Mouse (Mus musculus): Measurements from ENCODE around the gene Olfr816. TPM values are rescaled to one million over a fixed set of nuclear protein-coding genes. Genes with fewer than 3 reads are reported as not detected.
"Not testable (repeated sequence)": the region's sequence is repeated elsewhere in the genome, so short reads cannot be mapped to it uniquely, and the experiment has no call there.

Olfr816 gene
- total and polyA plus RNA-seq, 3 experiments = not detected

- no peaks in the 10 kb centered on the region for H3K36me3 ChIP-seq (replicated peaks in 1 of 2; ENCODE audit: control insufficient read depth in 1 of 2, insufficient read depth in 1 of 2, low read length in 1 of 2)
- no peak overlapping the region for H3K4me2 ChIP-seq (ENCODE audit: insufficient read depth, low read depth, poor library complexity, severe bottlenecking)
- H3K9ac ChIP-seq (ENCODE audit: insufficient read depth, low read depth) = no peak overlapping the region
- in situ Hi-C loops (cut with MboI; ENCODE audit: low pct_ligation_motif_present, low pct_unique_long_range_greater_than_20kb, low sequenced_read_pairs) = no loop called here
- no peaks in the 10 kb centered on the region for H3K27me3 ChIP-seq (replicated peaks)
- DNase-seq (ENCODE audit: extremely low read depth) = no peak
- no peaks in the 10 kb centered on the region for H3K9me3 ChIP-seq (replicated peaks; ENCODE audit: low read length)
- H3K79me2 ChIP-seq (replicated peaks; ENCODE audit: control insufficient read depth, extremely low read depth, insufficient read depth, poor library complexity, severe bottlenecking) = no peaks in the 10 kb centered on the region
- dilution Hi-C loops (cut with MboI; ENCODE audit: extremely low pct_ligation_motif_present, extremely low pct_unique_long_range_greater_than_20kb, low sequenced_read_pairs) = no loop called here
- no peak overlapping the region for H3K27ac ChIP-seq (ENCODE audit: insufficient read depth, low read depth)
- no peaks in the 10 kb centered on the region for H3K4me1 ChIP-seq (ENCODE audit: control insufficient read depth in 1 of 2, insufficient read depth in 2 of 2)
- TF ChIP-seq MAZ (IDR thresholded peaks at IDR 0.05; ENCODE audit: low read depth, low read length) (no peak), CTCF (conservative IDR thresholded peaks at IDR 0.05 in 1 of 2, IDR thresholded peaks at IDR 0.05 in 1 of 2; ENCODE audit: low read depth in 2 of 2, low read length in 2 of 2) (no peak), NELFE (IDR thresholded peaks at IDR 0.05; ENCODE audit: low read depth, low read length) (no peak), MYC (IDR thresholded peaks at IDR 0.05; ENCODE audit: low read depth, low read length) (no peak), BHLHE40 (IDR thresholded peaks at IDR 0.05; ENCODE audit: low read depth, low read length) (no peak), ZNF384 (IDR thresholded peaks at IDR 0.05; ENCODE audit: low read depth, low read length) (no peak), KAT2A (IDR thresholded peaks at IDR 0.05; ENCODE audit: insufficient replicate concordance, low read length) (no peak), ZMIZ1 (IDR thresholded peaks at IDR 0.05; ENCODE audit: low read depth, low read length) (no peak), HCFC1 (IDR thresholded peaks at IDR 0.05; ENCODE audit: low read depth, low read length) (no peak), ZKSCAN1 (IDR thresholded peaks at IDR 0.05; ENCODE audit: borderline replicate concordance, low read depth, low read length) (no peak), JUND (conservative IDR thresholded peaks at IDR 0.05; ENCODE audit: low read depth, low read length) (no peak), MEF2A (IDR thresholded peaks at IDR 0.05; ENCODE audit: borderline replicate concordance, low read depth, low read length) (no peak), GABPA (IDR thresholded peaks at IDR 0.05; ENCODE audit: insufficient replicate concordance, low read depth, low read length) (no peak), TCF12 (IDR thresholded peaks at IDR 0.05; ENCODE audit: low read depth, low read length) (no peak), USF2 (conservative IDR thresholded peaks at IDR 0.05; ENCODE audit: low read depth, low read length) (no peak), CHD2 (IDR thresholded peaks at IDR 0.05; ENCODE audit: low read length) (no peak)
- no peak overlapping the region for H3K4me3 ChIP-seq (replicated peaks in 1 of 3; ENCODE audit: low read depth in 2 of 3, low read length in 2 of 3, poor library complexity in 1 of 3)
Measured at GRCm38 (mm10) chr10:129885934-129886333, 29.5 kb downstream of the Olfr816 start.

- H3K9ac ChIP-seq (ENCODE audit: insufficient read depth, low read depth); H3K4me3 ChIP-seq (replicated peaks in 1 of 3; ENCODE audit: low read depth in 2 of 3, low read length in 2 of 3, poor library complexity in 1 of 3); DNase-seq (ENCODE audit: extremely low read depth); H3K9me3 ChIP-seq (replicated peaks; ENCODE audit: low read length); H3K4me2 ChIP-seq (ENCODE audit: insufficient read depth, low read depth, poor library complexity, severe bottlenecking); H3K27ac ChIP-seq (ENCODE audit: insufficient read depth, low read depth); H3K27me3 ChIP-seq (replicated peaks); in situ Hi-C loops (cut with MboI; ENCODE audit: low pct_ligation_motif_present, low pct_unique_long_range_greater_than_20kb, low sequenced_read_pairs); H3K36me3 ChIP-seq (replicated peaks in 1 of 2; ENCODE audit: control insufficient read depth in 1 of 2, insufficient read depth in 1 of 2, low read length in 1 of 2); dilution Hi-C loops (cut with MboI; ENCODE audit: extremely low pct_ligation_motif_present, extremely low pct_unique_long_range_greater_than_20kb, low sequenced_read_pairs); H3K4me1 ChIP-seq (ENCODE audit: control insufficient read depth in 1 of 2, insufficient read depth in 2 of 2); H3K79me2 ChIP-seq (replicated peaks; ENCODE audit: control insufficient read depth, extremely low read depth, insufficient read depth, poor library complexity, severe bottlenecking): not testable (repeated sequence)
Measured at GRCm38 (mm10) chr10:129885496-129885895, 29.9 kb downstream of the Olfr816 start.

DNA sequence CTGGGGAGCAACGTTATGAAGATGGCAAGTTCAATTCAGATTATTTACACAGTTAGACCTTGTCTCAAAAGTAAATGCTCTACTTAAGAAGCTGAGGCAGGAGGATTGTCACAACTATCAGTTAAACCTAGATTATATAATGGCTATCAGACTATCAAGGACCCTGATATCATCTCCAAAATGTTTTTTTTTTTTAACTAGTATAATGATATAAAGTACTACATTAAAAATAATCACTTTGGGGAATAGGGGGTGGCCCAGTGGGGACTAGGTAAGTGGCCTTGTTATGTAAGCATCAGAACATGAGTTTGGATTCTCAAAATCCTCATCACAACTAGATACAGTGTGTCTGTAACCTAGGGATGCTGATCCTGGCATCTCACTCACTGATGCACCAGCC lies 35.6 kb downstream of the Olfr816 start, which contains the start of gene Olfr814:
Gene Olfr814, minus strand, starts transcription at position 101 of the 400 bp plus-strand sequence.
- H3K4me2 ChIP-seq (ENCODE audit: insufficient read depth, low read depth, poor library complexity, severe bottlenecking); dilution Hi-C loops (cut with MboI; ENCODE audit: extremely low pct_ligation_motif_present, extremely low pct_unique_long_range_greater_than_20kb, low sequenced_read_pairs); H3K9ac ChIP-seq (ENCODE audit: insufficient read depth, low read depth); DNase-seq (ENCODE audit: extremely low read depth); H3K79me2 ChIP-seq (replicated peaks; ENCODE audit: control insufficient read depth, extremely low read depth, insufficient read depth, poor library complexity, severe bottlenecking); H3K4me3 ChIP-seq (replicated peaks in 1 of 3; ENCODE audit: low read depth in 2 of 3, low read length in 2 of 3, poor library complexity in 1 of 3); H3K27ac ChIP-seq (ENCODE audit: insufficient read depth, low read depth); H3K36me3 ChIP-seq (replicated peaks in 1 of 2; ENCODE audit: control insufficient read depth in 1 of 2, insufficient read depth in 1 of 2, low read length in 1 of 2); in situ Hi-C loops (cut with MboI; ENCODE audit: low pct_ligation_motif_present, low pct_unique_long_range_greater_than_20kb, low sequenced_read_pairs); H3K27me3 ChIP-seq (replicated peaks); H3K4me1 ChIP-seq (ENCODE audit: control insufficient read depth in 1 of 2, insufficient read depth in 2 of 2); H3K9me3 ChIP-seq (replicated peaks; ENCODE audit: low read length): not testable (repeated sequence)

Other genes starting within 250 kb of the Olfr816 start
Only the 20 nearest of the 24 such genes appear.
- not detected in 2 replicates for gene Olfr804, start 212.4 kb downstream of the Olfr816 start, total RNA-seq (2012; rRNA removed)
- gene Olfr804, start 212.4 kb downstream of the Olfr816 start, total RNA-seq (2014; rRNA removed) = not detected in 2 replicates
- gene Olfr804, start 212.4 kb downstream of the Olfr816 start, polyA plus RNA-seq (2012; ENCODE audit: insufficient read length, low read depth) = not detected in 2 replicates
- not detected in 2 replicates for gene Olfr805, start 186.2 kb downstream of the Olfr816 start, total RNA-seq (2012; rRNA removed)
- gene Olfr805, start 186.2 kb downstream of the Olfr816 start, total RNA-seq (2014; rRNA removed) = not detected in 2 replicates
- not detected in 2 replicates for gene Olfr805, start 186.2 kb downstream of the Olfr816 start, polyA plus RNA-seq (2012; ENCODE audit: insufficient read length, low read depth)
- not detected in 2 replicates for gene Olfr806, start 173.7 kb downstream of the Olfr816 start, total RNA-seq (2012; rRNA removed)
- not detected in 2 replicates for gene Olfr806, start 173.7 kb downstream of the Olfr816 start, total RNA-seq (2014; rRNA removed)
- not detected in 2 replicates for gene Olfr806, start 173.7 kb downstream of the Olfr816 start, polyA plus RNA-seq (2012; ENCODE audit: insufficient read length, low read depth)
- gene Olfr807, start 157.8 kb downstream of the Olfr816 start, total RNA-seq (2012; rRNA removed) = not detected in 2 replicates
- not detected in 2 replicates for gene Olfr807, start 157.8 kb downstream of the Olfr816 start, total RNA-seq (2014; rRNA removed)
- gene Olfr807, start 157.8 kb downstream of the Olfr816 start, polyA plus RNA-seq (2012; ENCODE audit: insufficient read length, low read depth) = not detected in 2 replicates
- not detected in 2 replicates for gene Olfr808, start 150.1 kb downstream of the Olfr816 start, total RNA-seq (2012; rRNA removed)
- gene Olfr808, start 150.1 kb downstream of the Olfr816 start, total RNA-seq (2014; rRNA removed) = not detected in 2 replicates
- gene Olfr808, start 150.1 kb downstream of the Olfr816 start, polyA plus RNA-seq (2012; ENCODE audit: insufficient read length, low read depth) = not detected in 2 replicates
- not detected in 2 replicates for gene Olfr809, start 141.0 kb downstream of the Olfr816 start, total RNA-seq (2012; rRNA removed)
- gene Olfr809, start 141.0 kb downstream of the Olfr816 start, total RNA-seq (2014; rRNA removed) = not detected in 2 replicates
- gene Olfr809, start 141.0 kb downstream of the Olfr816 start, polyA plus RNA-seq (2012; ENCODE audit: insufficient read length, low read depth) = not detected in 2 replicates
- gene Olfr810, start 120.7 kb downstream of the Olfr816 start, total RNA-seq (2012; rRNA removed) = not detected in 2 replicates
- not detected in 2 replicates for gene Olfr810, start 120.7 kb downstream of the Olfr816 start, total RNA-seq (2014; rRNA removed)
- not detected in 2 replicates for gene Olfr810, start 120.7 kb downstream of the Olfr816 start, polyA plus RNA-seq (2012; ENCODE audit: insufficient read length, low read depth)
- not detected in 2 replicates for gene Olfr811, start 111.2 kb downstream of the Olfr816 start, total RNA-seq (2012; rRNA removed)
- gene Olfr811, start 111.2 kb downstream of the Olfr816 start, total RNA-seq (2014; rRNA removed) = not detected in 2 replicates
- not detected in 2 replicates for gene Olfr811, start 111.2 kb downstream of the Olfr816 start, polyA plus RNA-seq (2012; ENCODE audit: insufficient read length, low read depth)
- not detected in 2 replicates for gene Olfr812, start 69.5 kb downstream of the Olfr816 start, total RNA-seq (2012; rRNA removed)
- not detected in 2 replicates for gene Olfr812, start 69.5 kb downstream of the Olfr816 start, total RNA-seq (2014; rRNA removed)
- not detected in 2 replicates for gene Olfr812, start 69.5 kb downstream of the Olfr816 start, polyA plus RNA-seq (2012; ENCODE audit: insufficient read length, low read depth)
- not detected in 2 replicates for gene Olfr813, start 60.2 kb downstream of the Olfr816 start, total RNA-seq (2012; rRNA removed)
- not detected in 2 replicates for gene Olfr813, start 60.2 kb downstream of the Olfr816 start, total RNA-seq (2014; rRNA removed)
- not detected in 2 replicates for gene Olfr813, start 60.2 kb downstream of the Olfr816 start, polyA plus RNA-seq (2012; ENCODE audit: insufficient read length, low read depth)
- not detected in 2 replicates for gene Olfr814, start 35.7 kb downstream of the Olfr816 start, total RNA-seq (2012; rRNA removed)
- gene Olfr814, start 35.7 kb downstream of the Olfr816 start, total RNA-seq (2014; rRNA removed) = not detected in 2 replicates
- not detected in 2 replicates for gene Olfr814, start 35.7 kb downstream of the Olfr816 start, polyA plus RNA-seq (2012; ENCODE audit: insufficient read length, low read depth)
- gene Olfr815, start 9.7 kb downstream of the Olfr816 start, total RNA-seq (2012; rRNA removed) = not detected in 2 replicates
- gene Olfr815, start 9.7 kb downstream of the Olfr816 start, total RNA-seq (2014; rRNA removed) = not detected in 2 replicates
- not detected in 2 replicates for gene Olfr815, start 9.7 kb downstream of the Olfr816 start, polyA plus RNA-seq (2012; ENCODE audit: insufficient read length, low read depth)
- gene Olfr818, start 33.5 kb upstream of the Olfr816 start, total RNA-seq (2012; rRNA removed) = not detected in 2 replicates
- not detected in 2 replicates for gene Olfr818, start 33.5 kb upstream of the Olfr816 start, total RNA-seq (2014; rRNA removed)
- gene Olfr818, start 33.5 kb upstream of the Olfr816 start, polyA plus RNA-seq (2012; ENCODE audit: insufficient read length, low read depth) = not detected in 2 replicates
- gene Olfr819, start 51.7 kb upstream of the Olfr816 start, total RNA-seq (2012; rRNA removed) = not detected in 2 replicates
- not detected in 2 replicates for gene Olfr819, start 51.7 kb upstream of the Olfr816 start, total RNA-seq (2014; rRNA removed)
- gene Olfr819, start 51.7 kb upstream of the Olfr816 start, polyA plus RNA-seq (2012; ENCODE audit: insufficient read length, low read depth) = not detected in 2 replicates
- gene Olfr247, start 60.5 kb upstream of the Olfr816 start, total RNA-seq (2012; rRNA removed) = not detected in 2 replicates
- not detected in 2 replicates for gene Olfr247, start 60.5 kb upstream of the Olfr816 start, total RNA-seq (2014; rRNA removed)
- gene Olfr247, start 60.5 kb upstream of the Olfr816 start, polyA plus RNA-seq (2012; ENCODE audit: insufficient read length, low read depth) = not detected in 2 replicates
- gene Gm10310, start 69.5 kb upstream of the Olfr816 start, total RNA-seq (2012; rRNA removed) = not detected in 2 replicates
- not detected in 2 replicates for gene Gm10310, start 69.5 kb upstream of the Olfr816 start, total RNA-seq (2014; rRNA removed)
- gene Gm10310, start 69.5 kb upstream of the Olfr816 start, polyA plus RNA-seq (2012; ENCODE audit: insufficient read length, low read depth) = not detected in 2 replicates
- gene Olfr820, start 97.0 kb upstream of the Olfr816 start, total RNA-seq (2012; rRNA removed) = not detected in 2 replicates
- not detected in 2 replicates for gene Olfr820, start 97.0 kb upstream of the Olfr816 start, total RNA-seq (2014; rRNA removed)
- not detected in 2 replicates for gene Olfr820, start 97.0 kb upstream of the Olfr816 start, polyA plus RNA-seq (2012; ENCODE audit: insufficient read length, low read depth)
- not detected in 2 replicates for gene Olfr821, start 114.8 kb upstream of the Olfr816 start, total RNA-seq (2012; rRNA removed)
- not detected in 2 replicates for gene Olfr821, start 114.8 kb upstream of the Olfr816 start, total RNA-seq (2014; rRNA removed)
- gene Olfr821, start 114.8 kb upstream of the Olfr816 start, polyA plus RNA-seq (2012; ENCODE audit: insufficient read length, low read depth) = not detected in 2 replicates
- not detected in 2 replicates for gene Olfr822, start 155.6 kb upstream of the Olfr816 start, total RNA-seq (2012; rRNA removed)
- not detected in 2 replicates for gene Olfr822, start 155.6 kb upstream of the Olfr816 start, total RNA-seq (2014; rRNA removed)
- gene Olfr822, start 155.6 kb upstream of the Olfr816 start, polyA plus RNA-seq (2012; ENCODE audit: insufficient read length, low read depth) = not detected in 2 replicates
- not detected in 2 replicates for gene Olfr823, start 199.8 kb upstream of the Olfr816 start, total RNA-seq (2012; rRNA removed)
- gene Olfr823, start 199.8 kb upstream of the Olfr816 start, total RNA-seq (2014; rRNA removed) = not detected in 2 replicates
- gene Olfr823, start 199.8 kb upstream of the Olfr816 start, polyA plus RNA-seq (2012; ENCODE audit: insufficient read length, low read depth) = not detected in 2 replicates